Mouse (Mus musculus) spleen, postnatal 36 days (tissue): Measurements from ENCODE around the gene Chaf1a.

Source experiments
- DNase-seq, 2 experiments: peaks; one replicate each; pipeline ENCODE4 v3.0.0; 2022; ENCODE audit warnings: low spot score in 2 of 2, mixed read lengths in 1 of 2

Chaf1a gene

GRCm38 (mm10) chr17:56020400-56021084, 19.7 kb upstream of the Chaf1a start:
- no peak for DNase-seq

- peak; percentile 38 to 40 for DNase-seq
These were observed 18.9 kb upstream of the Chaf1a start for GRCm38 (mm10) chr17:56021161-56021910.

DNA sequence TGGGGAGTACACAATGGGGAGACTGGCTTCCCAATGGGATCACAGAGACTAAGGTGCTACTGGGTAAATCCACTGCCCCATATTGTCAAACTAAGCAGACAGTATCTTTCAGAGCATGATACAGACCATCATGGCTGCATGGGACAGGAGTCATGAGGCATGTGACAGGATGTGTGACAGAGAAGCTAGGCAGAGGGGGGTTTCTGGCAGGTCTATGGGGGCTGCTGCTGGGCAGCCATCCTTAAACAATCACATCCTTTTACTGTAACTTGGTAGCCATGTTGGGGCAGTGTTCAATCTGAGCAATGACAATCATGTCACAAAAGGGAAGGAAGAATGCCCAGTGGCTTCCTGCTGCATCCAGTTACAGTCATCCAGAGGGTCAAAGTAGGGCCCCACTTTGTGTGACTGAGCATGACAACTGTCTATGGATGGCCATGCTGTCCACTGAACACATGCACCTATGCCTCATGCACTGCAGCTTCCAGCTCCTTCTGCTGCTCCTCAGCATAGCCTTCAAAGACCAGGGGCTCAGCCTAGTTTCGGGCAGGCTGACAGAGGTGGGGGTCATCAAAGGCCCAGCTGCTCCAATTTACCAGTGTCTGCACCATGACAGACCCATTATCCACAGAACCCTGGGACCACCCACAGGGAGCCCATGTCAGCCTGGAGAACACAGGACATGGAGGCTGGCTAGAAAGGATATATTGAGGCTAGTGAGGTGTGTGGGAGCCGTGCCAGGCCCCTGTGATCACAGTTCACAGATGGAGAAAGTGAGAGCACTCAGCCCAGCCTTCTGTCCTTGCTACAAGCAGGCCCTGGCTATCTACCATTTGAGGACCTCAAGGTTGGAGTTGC, 17.9 kb upstream of the Chaf1a start:
- peak; percentile 49 to 54 for DNase-seq

- no peak for DNase-seq
These were observed 17.3 kb upstream of the Chaf1a start for GRCm38 (mm10) chr17:56022989-56023290.

GRCm38 (mm10) chr17:56023386-56023785, 16.9 kb upstream of the Chaf1a start:
- DNase-seq = peak; percentile 41 to 48

- DNase-seq = no peak
These were observed 15.8 kb upstream of the Chaf1a start for GRCm38 (mm10) chr17:56024476-56024875.

DNA sequence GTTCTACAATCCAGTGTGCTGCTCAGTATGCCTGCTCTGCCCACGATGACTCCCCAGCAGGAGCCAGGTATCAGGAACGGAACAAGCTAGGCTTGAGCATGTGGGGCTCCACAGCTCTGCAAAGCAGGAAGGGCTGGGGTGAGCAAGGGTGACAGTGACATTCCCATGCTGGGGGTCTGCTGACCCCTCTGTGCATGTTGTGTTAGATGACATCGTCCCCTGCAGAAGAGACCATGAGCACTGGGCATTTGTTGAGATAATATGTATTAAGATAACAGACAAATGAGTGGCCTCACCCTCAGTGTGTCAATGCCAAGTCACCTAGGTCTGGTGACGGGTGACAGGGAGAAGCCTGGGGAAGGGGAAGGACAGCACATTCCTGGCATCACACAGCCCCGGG, 15.3 kb upstream of the Chaf1a start:
- no peak for DNase-seq

DNA sequence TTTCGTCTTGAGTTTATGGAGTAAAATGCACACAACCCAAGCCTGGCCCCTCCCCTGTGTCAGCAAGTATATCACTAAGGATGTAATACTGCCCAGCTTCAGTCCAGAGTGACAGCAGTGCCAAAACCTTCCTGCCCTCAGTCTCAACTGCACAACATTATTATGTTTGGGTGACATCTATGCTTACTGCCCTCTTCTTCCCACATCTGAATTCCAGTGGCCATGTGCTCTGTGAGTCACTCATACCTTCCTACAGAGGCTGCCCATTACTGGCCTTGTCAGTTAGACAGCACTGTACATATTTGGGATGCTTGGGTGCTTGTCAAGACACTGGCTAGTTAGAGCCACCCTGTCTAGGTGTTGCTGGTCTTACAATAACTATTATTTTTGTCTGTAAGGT, 13.9 kb upstream of the Chaf1a start:
- no peak for DNase-seq

GRCm38 (mm10) chr17:56026881-56027280, 13.4 kb upstream of the Chaf1a start:
- DNase-seq = no peak

DNA sequence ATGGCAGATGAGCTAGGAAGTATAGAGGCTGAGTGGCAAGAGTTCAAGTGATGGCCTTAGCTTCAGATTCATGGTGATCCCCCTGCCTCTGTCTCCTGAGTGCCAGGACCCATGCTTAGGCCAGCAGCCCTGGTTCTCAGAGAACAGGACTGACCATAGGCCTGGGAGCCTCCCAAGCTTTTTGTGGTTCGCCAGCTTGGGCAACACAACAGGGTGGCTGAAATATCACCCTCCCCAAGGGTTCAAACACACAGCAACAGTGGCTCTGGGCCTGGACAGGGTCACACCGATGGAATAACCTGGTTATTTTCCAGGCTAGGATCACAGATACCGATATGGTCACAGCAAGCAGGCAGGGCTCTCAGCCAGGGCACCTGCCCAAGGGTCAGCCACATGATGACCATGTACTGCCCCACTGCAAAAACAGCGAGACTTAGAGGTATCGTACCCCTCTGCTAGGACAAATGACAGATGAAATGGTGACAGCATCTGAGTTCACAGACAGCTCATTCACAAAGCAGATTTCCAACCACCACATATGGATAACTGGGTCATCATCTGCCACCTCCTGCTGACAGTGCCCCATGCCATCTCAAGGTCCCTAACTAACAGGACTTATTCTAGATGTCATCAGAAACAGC, 12.3 kb upstream of the Chaf1a start:
- DNase-seq = no peak

- DNase-seq = no peak
These were observed 9.9 kb upstream of the Chaf1a start for GRCm38 (mm10) chr17:56030238-56030870.

- peak; percentile 34 to 36 for DNase-seq
These were observed 9.3 kb upstream of the Chaf1a start for GRCm38 (mm10) chr17:56030919-56031318.

GRCm38 (mm10) chr17:56031431-56031830, 8.8 kb upstream of the Chaf1a start:
- no peak for DNase-seq

GRCm38 (mm10) chr17:56032127-56032733, 8.0 kb upstream of the Chaf1a start:
- no peak for DNase-seq

DNA sequence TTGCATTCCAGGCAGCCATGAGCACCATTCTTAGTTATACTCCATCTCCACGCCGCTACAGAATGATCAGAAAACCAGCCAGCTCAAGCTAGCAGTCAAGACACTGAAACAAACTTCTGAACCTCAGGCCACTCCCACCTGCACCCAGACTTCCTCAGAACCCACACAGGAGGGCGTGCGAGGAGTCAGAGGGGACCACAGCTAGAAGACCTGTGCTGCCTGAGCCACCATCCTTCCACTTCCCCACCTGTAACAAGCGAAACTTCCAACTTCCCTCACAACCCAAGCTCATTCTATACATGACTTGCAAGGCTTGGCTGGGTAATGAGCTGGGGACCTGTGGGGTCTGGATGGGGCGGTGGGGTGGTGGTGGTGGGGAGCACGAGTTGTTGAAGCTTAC, 7.4 kb upstream of the Chaf1a start:
- peak; percentile 74 to 75 for DNase-seq

GRCm38 (mm10) chr17:56034040-56034725, 6.1 kb upstream of the Chaf1a start:
- DNase-seq = no peak

- no peak for DNase-seq
These were observed 5.5 kb upstream of the Chaf1a start for GRCm38 (mm10) chr17:56034726-56035100.

DNA sequence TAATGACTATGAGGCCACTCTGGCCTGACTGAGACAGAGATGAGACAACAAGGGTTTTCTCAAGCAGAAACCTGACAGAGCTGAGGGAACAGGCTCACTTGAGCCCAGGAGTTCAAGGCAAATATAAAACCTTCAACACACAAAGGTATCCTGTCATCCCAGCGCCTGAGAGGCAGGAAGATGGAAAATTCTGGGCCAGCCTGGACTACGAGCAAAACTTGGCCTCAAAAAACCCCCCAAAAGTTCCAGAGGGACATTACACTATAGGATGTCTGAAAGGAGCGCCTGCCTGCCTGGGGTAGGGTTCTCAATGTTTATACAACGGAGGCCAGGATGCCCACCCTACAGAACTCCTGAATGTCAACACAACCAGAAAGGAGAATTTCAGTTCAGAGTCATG, 5.0 kb upstream of the Chaf1a start:
- no peak for DNase-seq

GRCm38 (mm10) chr17:56036176-56036900, 3.9 kb upstream of the Chaf1a start, which contains the start of gene Sh3gl1:
TSS of gene Sh3gl1 (minus strand) at chr17:56036635.
- DNase-seq = peak; percentile 98 to 99

- DNase-seq = no peak
These were observed 3.3 kb upstream of the Chaf1a start for GRCm38 (mm10) chr17:56036901-56037287.
